Mouse (Mus musculus) macrophage (primary cell): ENCODE results near the gene Cdcp2. TPM values are rescaled to one million over a fixed set of nuclear protein-coding genes. Genes with fewer than 3 reads are reported as not detected.

Experiments used
- H3K27ac ChIP-seq: fragments of 350-480 bp; formaldehyde crosslinking; 2 replicates; pipeline ENCODE4 v1.9.0; 2021
- H3K36me3 ChIP-seq: fragments of 350-480 bp; formaldehyde crosslinking; 2 replicates; pipeline ENCODE4 v1.9.0; 2021; ENCODE audit errors: inconsistent target
- H3K4me3 ChIP-seq: fragments of 350-480 bp; formaldehyde crosslinking; 2 replicates; pipeline ENCODE4 v1.9.0; 2021; ENCODE audit errors: inconsistent target
- H3K79me2 ChIP-seq: fragments of 350-480 bp; formaldehyde crosslinking; 2 replicates; pipeline ENCODE4 v1.9.0; 2021; ENCODE audit errors: inconsistent target
- WGBS: methylation state at CpG from one replicate; pipeline ENCODE4 v1.1.7; 2026; ENCODE audit warnings: inconsistent platforms; ENCODE audit not compliant: missing documents; 5-methylcytosine and 5-hydroxymethylcytosine counted together
- polyA plus RNA-seq: library from polyadenylated mRNA; stranded (reverse); fragments of 250-400 nt; gene quantifications from 3 replicates; pipeline ENCODE4 v1.2.4, GENCODE M21; 2018; ENCODE audit warnings: inconsistent platforms

Gene Cdcp2
- polyA plus RNA-seq, 1 experiment from 2014 or later, result not detected

GRCm38 (mm10) chr4:107072343-107072742, 24.3 kb upstream of the Cdcp2 start:
- Histone ChIP-seq H3K36me3 (no peaks in the 10 kb centered on the region), H3K4me3 (no peak overlapping the region), H3K27ac (no peak overlapping the region), H3K79me2 (no peaks in the 10 kb centered on the region)
- 94% methylated on average over 9 of the region's 9 CpGs for WGBS

GRCm38 (mm10) chr4:107075456-107075855, 21.2 kb upstream of the Cdcp2 start:
- Histone ChIP-seq H3K27ac (no peak overlapping the region), H3K79me2 (no peaks in the 10 kb centered on the region), H3K36me3 (no peaks in the 10 kb centered on the region), H3K4me3 (no peak overlapping the region)
- 100% methylated on average over 5 of the region's 5 CpGs for WGBS

GRCm38 (mm10) chr4:107078894-107079293, 17.8 kb upstream of the Cdcp2 start:
- 96% methylated on average over 4 of the region's 4 CpGs for WGBS
- Histone ChIP-seq H3K36me3 (no peaks in the 10 kb centered on the region), H3K79me2 (no peaks in the 10 kb centered on the region), H3K27ac (no peak overlapping the region), H3K4me3 (no peak overlapping the region)

GRCm38 (mm10) chr4:107079716-107080115, 17.0 kb upstream of the Cdcp2 start:
- no peak overlapping the region for H3K4me3 ChIP-seq
- H3K36me3 ChIP-seq, result no peaks in the 10 kb centered on the region
- H3K27ac ChIP-seq, result no peak overlapping the region
- no peaks in the 10 kb centered on the region for H3K79me2 ChIP-seq

- Histone ChIP-seq H3K79me2 (no peaks in the 10 kb centered on the region), H3K27ac (no peak overlapping the region), H3K4me3 (no peak overlapping the region), H3K36me3 (no peaks in the 10 kb centered on the region)
- 35% methylated on average over 3 of the region's 3 CpGs for WGBS
Measured at GRCm38 (mm10) chr4:107082185-107082584, 14.5 kb upstream of the Cdcp2 start.

- no peak overlapping the region for H3K4me3 ChIP-seq
- WGBS, result 96% methylated on average over 4 of the region's 4 CpGs
- H3K79me2 ChIP-seq, result no peaks in the 10 kb centered on the region
- no peaks in the 10 kb centered on the region for H3K36me3 ChIP-seq
- no peak overlapping the region for H3K27ac ChIP-seq
Measured at GRCm38 (mm10) chr4:107083126-107083525, 13.6 kb upstream of the Cdcp2 start.

GRCm38 (mm10) chr4:107084343-107084742, 12.3 kb upstream of the Cdcp2 start:
- Histone ChIP-seq H3K36me3 (no peaks in the 10 kb centered on the region), H3K4me3 (no peak overlapping the region), H3K79me2 (no peaks in the 10 kb centered on the region), H3K27ac (no peak overlapping the region)
- 63% methylated on average over 1 of the region's 1 CpGs for WGBS

- Histone ChIP-seq H3K36me3 (no peaks in the 10 kb centered on the region), H3K27ac (no peak overlapping the region), H3K4me3 (no peak overlapping the region), H3K79me2 (no peaks in the 10 kb centered on the region)
- 80% methylated on average over 6 of the region's 6 CpGs for WGBS
Measured at GRCm38 (mm10) chr4:107084858-107085257, 11.8 kb upstream of the Cdcp2 start.

GRCm38 (mm10) chr4:107091696-107092095, 5.0 kb upstream of the Cdcp2 start:
- Histone ChIP-seq H3K4me3 (no peak overlapping the region), H3K27ac (no peak overlapping the region), H3K36me3 (no peaks in the 10 kb centered on the region), H3K79me2 (no peaks in the 10 kb centered on the region)
- 92% methylated on average over 14 of the region's 14 CpGs for WGBS

- Histone ChIP-seq H3K36me3 (no peaks in the 10 kb centered on the region), H3K4me3 (no peak overlapping the region), H3K27ac (no peak overlapping the region), H3K79me2 (no peaks in the 10 kb centered on the region)
- 69% methylated on average over 9 of the region's 16 CpGs for WGBS
Measured at GRCm38 (mm10) chr4:107094484-107095187, 2.1 kb upstream of the Cdcp2 start.

- Histone ChIP-seq H3K36me3 (no peaks in the 10 kb centered on the region), H3K79me2 (no peaks in the 10 kb centered on the region), H3K27ac (no peak overlapping the region), H3K4me3 (no peak overlapping the region)
- WGBS, result 21% methylated on average over 6 of the region's 6 CpGs
Measured at GRCm38 (mm10) chr4:107096043-107096442, 648 bp upstream of the Cdcp2 start.

GRCm38 (mm10) chr4:107097871-107098270, 1.2 kb downstream of the Cdcp2 start:
- Histone ChIP-seq H3K36me3 (no peaks in the 10 kb centered on the region), H3K79me2 (no peaks in the 10 kb centered on the region), H3K4me3 (no peak overlapping the region), H3K27ac (no peak overlapping the region)
- WGBS, result 72% methylated on average over 15 of the region's 15 CpGs

- Histone ChIP-seq H3K27ac (no peak overlapping the region), H3K4me3 (no peak overlapping the region), H3K79me2 (no peaks in the 10 kb centered on the region), H3K36me3 (no peaks in the 10 kb centered on the region)
- WGBS, result 92% methylated on average over 7 of the region's 10 CpGs
Measured at GRCm38 (mm10) chr4:107098375-107098774, 1.7 kb downstream of the Cdcp2 start.

GRCm38 (mm10) chr4:107098791-107099525, 2.3 kb downstream of the Cdcp2 start:
- WGBS, result 66% methylated on average over 17 of the region's 17 CpGs
- Histone ChIP-seq H3K79me2 (no peaks in the 10 kb centered on the region), H3K27ac (no peak overlapping the region), H3K4me3 (no peak overlapping the region), H3K36me3 (no peaks in the 10 kb centered on the region)

- H3K27ac ChIP-seq, result no peak overlapping the region
- H3K36me3 ChIP-seq, result no peaks in the 10 kb centered on the region
- no peak overlapping the region for H3K4me3 ChIP-seq
- H3K79me2 ChIP-seq, result no peaks in the 10 kb centered on the region
- 89% methylated on average over 8 of the region's 8 CpGs for WGBS
Measured at GRCm38 (mm10) chr4:107102220-107102619, 5.5 kb downstream of the Cdcp2 start.
